Mouse (Mus musculus) ES-Bruce4 (cell line): Measurements from ENCODE around the gene Ushbp1.

Source experiments
- CTCF ChIP-seq: IDR thresholded peaks from one replicate; pipeline ENCODE4 v1.8.1; 2011; ENCODE audit warnings: low read depth, low read length
- POLR2A ChIP-seq: IDR thresholded peaks from one replicate; pipeline ENCODE4 v1.8.1; 2011; ENCODE audit warnings: low read length; ENCODE audit not compliant: insufficient read depth

DNA sequence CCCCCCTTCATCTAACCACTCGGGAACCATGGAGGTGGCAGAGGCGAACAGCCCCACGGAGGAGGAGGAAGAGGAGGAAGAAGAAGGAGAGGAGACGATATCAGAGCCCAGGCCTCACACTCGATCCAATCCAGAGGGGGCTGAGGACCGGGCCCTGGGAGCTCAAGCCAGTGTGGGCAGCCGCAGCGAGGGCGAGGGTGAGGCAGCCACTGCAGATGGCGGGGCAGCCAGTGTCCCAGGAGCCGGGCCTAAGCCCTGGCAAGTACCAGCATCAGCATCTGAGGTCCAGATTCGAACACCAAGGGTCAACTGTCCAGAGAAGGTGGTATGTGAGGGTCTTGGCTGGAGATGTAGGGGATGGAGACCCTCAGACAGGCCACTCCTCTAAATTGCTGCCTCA lies 2.1 kb upstream of the Ushbp1 start:
- no peak for TF ChIP-seq CTCF
- TF ChIP-seq POLR2A = no peak
